8 mouse cellular contexts compared by ENCODE assay signal in the genomic region with DNA sequence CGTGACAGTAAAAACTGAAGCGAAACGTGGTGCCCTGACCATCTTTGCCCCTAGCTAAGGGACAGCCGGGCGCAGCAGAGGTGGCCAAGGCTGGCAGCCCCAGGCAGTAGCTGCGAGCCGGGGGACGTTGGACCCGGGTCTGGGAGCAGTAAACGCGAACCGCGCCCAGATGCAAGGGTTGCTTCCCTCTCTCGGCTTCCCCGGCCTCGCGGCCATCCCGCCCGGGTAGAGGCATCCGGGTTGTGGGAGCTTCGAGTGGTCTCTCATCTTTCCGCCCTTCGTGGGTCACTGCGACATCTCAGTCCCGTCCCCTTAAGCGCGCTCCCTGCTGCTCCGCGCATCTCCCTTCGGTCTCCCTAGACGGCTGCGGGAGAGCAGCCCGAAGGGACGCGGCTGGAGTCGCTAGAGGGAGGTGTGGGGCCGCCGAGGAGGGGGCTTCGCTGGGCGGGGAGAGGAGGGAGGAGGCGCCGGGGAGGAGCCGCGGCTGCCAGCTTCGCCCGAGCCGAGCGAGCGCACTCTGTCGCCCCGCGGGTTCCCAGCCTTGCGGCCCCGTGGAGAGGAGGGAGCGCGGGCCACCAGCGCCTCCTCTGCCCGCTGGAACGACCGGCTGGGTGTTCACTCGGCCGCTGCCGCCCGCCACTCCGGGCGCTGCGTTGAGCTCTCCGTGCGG. TPM values are rescaled to one million over a fixed set of nuclear protein-coding genes. Genes with fewer than 3 reads are reported as not detected.
DNase-seq lines count a peak whose midpoint lies in the region; ATAC-seq lines count a peak whose summit lies in the region.

No protein-coding gene starts in this region.

- peak; percentile 53 for ATAC-seq in activated CD4-positive, CD25-positive, alpha-beta regulatory T cell, adult 4 months
- peak; percentile 48 for ATAC-seq in inflammation-experienced regulatory T-cells, adult 6 months

- no peaks in the 10 kb centered on the region for H3K36me3 ChIP-seq in megakaryocyte, embryonic 14.5 days (replicated peaks; ENCODE audit: low read length)

- peak overlapping the region; percentile 95 for H3K4me3 ChIP-seq in megakaryocyte, embryonic 14.5 days (replicated peaks)

- intact Hi-C loops in left cerebral cortex, postnatal 10 days (cut with DNase I), result loop anchor here (2.0 to 5.0 kb wide), 2 partner anchors 174 to 306 kb away; no protein-coding TSS in a partner anchor

- DNase-seq in cerebellum, postnatal 4 days (ENCODE audit: low spot score in 2 of 2), result peak; percentile 80 to 86
- peak; percentile 70 to 74 for DNase-seq in gastrocnemius, adult 8-10 months (ENCODE audit: low spot score in 2 of 2)
- peak; percentile 78 to 94 for DNase-seq in left cerebral cortex, postnatal 10 days (ENCODE audit: extremely low spot score in 1 of 2, low spot score in 2 of 2)
- peak; percentile 75 to 76 for DNase-seq in right cerebral cortex, adult 2 months (ENCODE audit: low spot score in 2 of 2)
- peak; percentile 72 for DNase-seq in urinary bladder, postnatal 10 days (ENCODE audit: low spot score)

- H3K9me3 ChIP-seq in megakaryocyte, embryonic 14.5 days, result 0 out of 2 replicates have a peak, but pooled peaks cover under 1% of the 10 kb centered on the region

- peaks cover 25% of the 10 kb centered on the region for H3K4me1 ChIP-seq in megakaryocyte, embryonic 14.5 days

- peaks cover 36% of the 10 kb centered on the region for H3K27me3 ChIP-seq in megakaryocyte, embryonic 14.5 days (replicated peaks)

RNA-seq across cellular contexts. Expression of gene Camk2d, which starts 0.5 kb away (rescaled TPM):
- polyA plus RNA-seq in activated CD4-positive, CD25-positive, alpha-beta regulatory T cell, adult 4 months (2017; shearing (Covaris generic)), result 10 to 100 TPM; 41.6 to 80.5 TPM
- total RNA-seq in gastrocnemius, adult 8-10 months (2022), result 10 to 100 TPM; 49.9 to 62.3 (median 62.0) TPM
- polyA plus RNA-seq in inflammation-experienced regulatory T-cells, adult 6 months (2017; shearing (Covaris generic)), result 10 to 100 TPM; 57.4 to 90.2 (median 67.9) TPM
- total RNA-seq in left cerebral cortex, postnatal 10 days (2021), result 100 to 1,000 TPM; 180 to 192 TPM
- 0.92 and 1.1 TPM in 2 replicates for polyA plus RNA-seq in megakaryocyte, embryonic 14.5 days (2012; ENCODE audit: insufficient read depth, low replicate concordance)

Comparison
In these comparisons a context has a peak if more than half of its experiments do, and no peak if none do; other contexts are left out.
1. Peak in every context shown above with its lines: DNase-seq, ATAC-seq and H3K4me3 ChIP-seq.
2. RNA of gene Camk2d, which starts 0.5 kb away (polyA plus RNA-seq): 41.6 to 80.5 TPM in activated CD4-positive, CD25-positive, alpha-beta regulatory T cell, adult 4 months and 57.4 to 90.2 TPM in inflammation-experienced regulatory T-cells, adult 6 months; 0.92 to 1.1 TPM in megakaryocyte, embryonic 14.5 days; every median in the first group is over 10 times any median in the second.